Mouse (Mus musculus) G1E-ER4 (cell line): ENCODE data around the gene C1ql3. TPM values are rescaled to one million over a fixed set of nuclear protein-coding genes. Genes with fewer than 3 reads are reported as not detected.

ENCODE experiments used
- GATA1 ChIP-seq: IDR thresholded peaks from one replicate; pipeline ENCODE4 v1.8.0; 2012; ENCODE audit warnings: low read length, inconsistent platforms
- polyA plus RNA-seq: library from polyadenylated mRNA; stranded (reverse); fragments of >175 nt; gene quantifications from 2 replicates; pipeline ENCODE4 v1.2.3, GENCODE M21; 2012

Gene C1ql3
- polyA plus RNA-seq = not detected in 2 replicates

DNA sequence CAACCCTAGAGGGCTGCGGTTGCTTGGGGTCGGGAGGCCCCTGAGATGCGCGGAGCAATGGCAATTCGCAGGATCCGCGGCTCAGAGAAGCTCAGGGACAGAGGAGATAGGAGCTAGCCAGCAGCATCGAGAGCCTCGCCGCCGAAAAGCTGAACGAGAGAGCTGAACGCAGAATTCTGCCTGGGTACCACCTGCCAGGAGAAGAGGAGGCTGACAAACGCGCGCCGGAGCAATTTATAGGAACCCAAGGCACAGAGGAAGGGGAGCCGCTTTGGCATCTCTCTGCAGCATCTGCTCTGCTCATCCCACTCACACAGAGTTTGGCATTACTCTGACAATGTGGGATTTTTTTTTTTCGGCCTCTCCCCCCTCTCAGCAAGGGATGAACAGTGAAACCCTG, at the start of gene C1ql3:
Gene C1ql3, minus strand, starts transcription at position 335 of the 400 bp plus-strand sequence.
- TF ChIP-seq GATA1 = no peak

DNA sequence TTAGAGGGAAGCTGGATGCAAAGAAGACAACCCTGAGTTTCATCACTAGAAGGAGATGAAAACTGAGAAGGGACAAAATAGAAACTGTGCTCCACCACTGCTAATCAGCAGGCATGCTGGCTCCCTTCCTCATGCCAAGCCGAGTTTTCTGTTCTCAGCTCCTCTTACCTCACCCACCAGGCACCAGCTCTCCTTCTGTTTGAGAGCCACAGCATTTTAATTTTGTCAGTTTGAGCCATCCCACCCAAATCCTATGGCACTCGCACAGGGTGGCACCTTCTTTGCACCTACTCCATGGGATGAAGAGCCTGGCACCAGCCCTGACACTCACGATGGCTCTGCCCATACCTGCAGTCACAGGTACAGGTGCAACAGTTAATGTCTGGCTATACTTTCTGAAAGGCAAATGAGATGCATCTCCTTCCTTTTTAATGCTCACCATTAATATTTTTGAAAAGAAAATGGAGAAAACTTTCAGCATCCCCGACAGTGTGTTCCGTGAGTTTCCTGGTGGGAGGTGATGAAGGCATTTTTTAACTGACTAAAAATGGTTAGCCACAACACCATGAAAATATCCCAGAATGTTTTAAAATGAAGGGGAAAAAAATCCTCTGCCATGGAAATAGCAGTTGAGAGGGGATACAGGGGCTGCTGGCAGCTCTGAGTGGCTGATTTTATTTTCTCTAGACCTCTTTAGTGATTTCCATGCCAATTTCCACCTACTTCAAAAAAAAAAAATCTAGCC, 49.0 kb upstream of the C1ql3 start:
- no peak for TF ChIP-seq GATA1

DNA sequence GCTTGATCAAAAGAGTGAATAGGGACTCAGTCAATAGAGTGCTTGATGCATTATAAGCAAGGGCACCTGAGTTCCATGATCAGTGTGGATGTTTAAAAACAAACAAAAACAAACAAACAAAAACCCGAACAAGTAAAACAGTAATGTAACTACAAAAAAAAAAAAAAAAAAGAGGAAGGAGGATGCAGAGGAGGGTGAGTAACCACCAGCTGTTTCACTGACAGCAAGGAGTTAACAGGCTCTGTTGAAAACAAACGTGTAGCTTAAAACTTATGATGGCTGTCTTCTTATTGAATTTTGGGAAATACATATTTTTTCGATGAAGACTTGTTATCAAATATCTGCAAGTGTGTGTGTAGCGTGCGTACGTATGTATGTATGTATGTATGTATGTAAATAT, 37.0 kb upstream of the C1ql3 start:
- no peak for TF ChIP-seq GATA1

DNA sequence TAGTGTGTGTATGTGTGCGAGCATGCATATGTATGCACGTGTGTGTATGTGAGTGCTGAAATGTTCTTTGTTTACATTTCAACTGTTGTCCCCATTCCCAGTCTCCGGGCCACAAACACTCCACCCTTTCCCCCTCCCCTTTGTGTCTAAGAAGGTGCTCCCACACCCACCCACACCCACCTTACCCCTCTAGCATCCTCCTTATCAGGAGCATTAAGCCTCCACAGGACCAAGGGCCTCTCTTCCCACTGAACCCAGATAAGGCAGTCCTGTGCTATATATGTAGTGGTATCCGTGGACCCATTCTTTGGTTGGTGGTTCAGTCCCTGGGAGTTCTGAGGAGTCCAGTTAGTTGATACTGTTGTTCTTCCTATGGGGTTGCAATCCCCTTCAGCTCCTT, 32.9 kb upstream of the C1ql3 start:
- no peak for TF ChIP-seq GATA1

DNA sequence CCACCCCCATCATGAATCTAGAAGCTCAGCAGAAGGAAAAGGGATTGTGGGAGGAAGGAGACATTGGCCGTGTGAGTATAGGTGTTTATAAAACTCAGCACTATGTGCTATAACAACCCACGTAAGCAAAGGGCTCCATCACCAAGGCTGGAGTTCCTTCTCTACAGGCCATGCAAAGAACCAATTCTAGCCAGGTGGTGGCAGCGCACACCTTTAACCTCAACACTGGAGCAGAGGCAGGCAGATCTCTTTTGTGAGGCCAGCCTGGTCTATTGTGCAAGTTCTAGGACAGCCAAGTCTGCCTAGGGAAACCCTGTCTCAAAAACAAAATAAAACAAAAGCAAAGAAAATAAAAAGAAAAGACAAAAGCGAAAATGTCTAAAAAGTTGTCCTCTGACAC, 28.2 kb upstream of the C1ql3 start:
- no peak for TF ChIP-seq GATA1

DNA sequence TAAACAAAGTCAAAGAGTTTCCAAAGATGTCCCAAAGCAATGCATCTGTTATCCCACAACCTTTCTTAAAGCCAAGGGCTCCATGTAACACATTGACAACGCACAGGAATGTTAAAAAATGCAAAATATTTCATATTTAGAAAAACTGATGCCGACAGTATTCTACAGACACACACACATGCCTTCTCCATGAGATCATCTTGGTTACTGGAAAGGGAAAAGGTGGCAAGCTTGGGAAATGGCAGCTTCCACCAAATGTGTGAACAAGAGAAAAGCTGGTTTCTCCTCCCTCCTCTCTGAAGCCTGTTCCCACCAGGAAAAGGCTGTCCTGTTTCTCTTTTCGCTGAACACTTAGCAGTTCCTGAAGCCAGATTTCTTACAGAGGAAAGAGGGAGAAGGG, 27.2 kb upstream of the C1ql3 start:
- no peak for TF ChIP-seq GATA1

DNA sequence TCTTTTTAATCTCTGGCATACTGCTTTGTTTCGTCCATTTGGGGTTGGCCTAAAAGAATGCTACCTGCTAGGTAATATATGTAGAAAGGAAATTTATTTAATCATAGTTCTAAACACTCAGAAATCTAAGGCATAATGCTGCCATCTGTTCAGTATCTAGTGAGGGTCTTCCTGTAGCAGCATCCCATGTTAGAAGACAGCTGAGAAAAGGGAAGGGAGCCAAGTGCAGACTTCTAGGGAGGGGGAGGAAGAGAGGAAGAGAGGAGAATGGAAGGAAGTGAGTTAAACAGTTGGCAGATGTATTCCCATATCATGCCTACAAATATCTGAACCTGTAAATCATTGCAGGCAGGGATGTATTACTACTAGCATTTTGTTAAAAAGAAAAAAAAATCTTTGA, 7.3 kb upstream of the C1ql3 start:
- no peak for TF ChIP-seq GATA1

DNA sequence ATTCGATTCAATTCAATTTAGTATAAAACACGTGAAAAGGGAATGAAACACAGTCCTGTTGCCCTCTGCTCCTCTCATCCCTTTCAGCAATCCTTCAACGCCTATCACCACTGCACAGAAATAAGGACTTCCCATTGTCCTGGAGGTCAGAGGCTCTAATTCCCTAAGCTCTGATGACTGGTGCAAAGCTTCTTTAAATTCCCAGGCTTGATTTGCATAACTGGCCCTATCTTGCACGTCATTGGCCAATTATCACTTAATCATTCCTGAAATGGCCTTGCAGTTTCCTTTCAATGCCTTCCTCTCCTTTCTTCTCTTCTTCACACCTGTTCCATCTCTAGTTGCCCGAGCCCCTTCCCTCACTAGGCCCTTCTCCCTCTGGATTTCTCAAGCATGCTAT, 6.8 kb upstream of the C1ql3 start:
- TF ChIP-seq GATA1 = no peak

DNA sequence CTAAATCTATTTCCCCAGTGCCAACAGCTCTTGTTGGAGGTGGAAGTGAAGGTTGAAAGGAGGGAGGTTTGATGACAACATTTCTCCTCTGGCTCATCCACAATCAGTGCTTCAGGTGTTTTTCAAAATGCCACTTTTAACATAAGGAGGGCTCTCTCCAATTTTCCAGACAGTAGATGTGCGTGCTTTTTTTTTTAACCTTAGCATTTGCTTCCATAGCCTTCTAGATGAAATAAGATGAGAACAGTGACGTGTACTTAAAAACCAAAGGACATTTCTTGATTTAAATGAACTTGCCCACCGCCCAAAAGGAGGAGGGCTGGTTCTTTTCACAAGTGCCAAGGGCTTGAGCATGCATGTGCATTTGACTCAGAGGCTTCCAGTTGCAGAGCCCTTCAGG, 367 bp upstream of the C1ql3 start:
- no peak for TF ChIP-seq GATA1

DNA sequence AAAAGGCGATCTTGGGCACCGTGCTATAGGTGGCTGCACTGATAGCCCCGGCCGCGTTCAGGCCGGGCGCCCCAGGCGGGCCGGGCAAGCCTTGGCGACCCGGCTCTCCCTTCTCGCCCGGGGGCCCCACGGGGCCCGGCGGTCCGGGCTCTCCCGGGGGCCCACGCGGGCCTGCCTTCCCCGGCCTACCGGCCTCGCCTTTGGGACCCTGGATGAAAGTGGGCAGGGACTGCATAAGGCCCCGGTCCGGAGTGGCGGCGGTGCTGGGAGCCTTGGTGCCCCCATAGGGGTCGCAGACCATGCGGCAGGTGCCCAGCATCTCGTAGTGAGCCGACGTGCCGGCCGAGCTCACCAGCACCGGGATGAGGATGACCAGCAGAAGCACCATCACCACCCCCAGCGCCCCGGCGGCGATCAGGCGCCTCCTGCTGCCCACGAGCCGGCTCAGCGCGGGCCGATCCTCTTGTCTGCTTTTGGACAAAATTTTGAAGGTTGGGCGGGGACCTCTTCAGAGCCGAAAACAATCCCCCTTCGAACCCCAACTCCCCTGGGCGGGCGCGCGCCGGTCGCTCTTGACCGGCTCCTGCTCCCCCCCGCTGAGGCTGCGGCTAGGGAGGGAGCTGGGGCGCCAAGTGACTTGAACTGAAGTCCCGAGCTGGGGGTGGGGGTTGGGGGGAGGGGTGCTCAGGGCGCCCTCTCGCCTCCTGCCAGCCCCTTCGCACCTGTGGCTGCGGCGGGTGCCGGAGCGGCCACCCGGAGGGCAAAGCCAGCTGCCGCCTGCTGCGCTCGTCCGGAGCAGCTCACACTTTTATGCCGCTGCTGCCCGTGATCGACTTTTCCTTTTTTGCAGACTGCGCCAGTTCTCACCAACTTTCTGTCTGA, 905 bp downstream of the C1ql3 start:
- TF ChIP-seq GATA1 = no peak

DNA sequence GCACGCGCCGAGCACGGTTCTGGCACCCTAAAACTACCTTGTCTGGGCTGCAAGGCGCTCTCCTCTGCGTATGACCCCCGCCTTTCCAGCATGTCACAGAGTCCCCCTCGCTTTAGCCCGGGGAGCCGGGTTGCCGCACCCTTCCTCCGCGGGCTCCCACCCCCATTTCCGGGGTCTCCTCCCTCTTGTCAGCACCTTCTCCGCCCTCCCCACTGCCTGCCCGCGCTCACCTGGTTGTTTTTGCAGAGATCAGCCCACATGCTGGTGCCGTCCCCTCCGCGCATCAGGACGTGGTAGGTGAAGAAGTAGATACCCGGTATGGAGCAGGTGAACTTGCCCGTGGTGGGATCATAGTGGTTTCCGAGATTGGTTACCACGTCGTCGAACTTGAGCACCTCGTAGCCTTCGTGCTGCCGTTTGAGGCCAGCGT, 1.6 kb downstream of the C1ql3 start:
- TF ChIP-seq GATA1 = no peak

DNA sequence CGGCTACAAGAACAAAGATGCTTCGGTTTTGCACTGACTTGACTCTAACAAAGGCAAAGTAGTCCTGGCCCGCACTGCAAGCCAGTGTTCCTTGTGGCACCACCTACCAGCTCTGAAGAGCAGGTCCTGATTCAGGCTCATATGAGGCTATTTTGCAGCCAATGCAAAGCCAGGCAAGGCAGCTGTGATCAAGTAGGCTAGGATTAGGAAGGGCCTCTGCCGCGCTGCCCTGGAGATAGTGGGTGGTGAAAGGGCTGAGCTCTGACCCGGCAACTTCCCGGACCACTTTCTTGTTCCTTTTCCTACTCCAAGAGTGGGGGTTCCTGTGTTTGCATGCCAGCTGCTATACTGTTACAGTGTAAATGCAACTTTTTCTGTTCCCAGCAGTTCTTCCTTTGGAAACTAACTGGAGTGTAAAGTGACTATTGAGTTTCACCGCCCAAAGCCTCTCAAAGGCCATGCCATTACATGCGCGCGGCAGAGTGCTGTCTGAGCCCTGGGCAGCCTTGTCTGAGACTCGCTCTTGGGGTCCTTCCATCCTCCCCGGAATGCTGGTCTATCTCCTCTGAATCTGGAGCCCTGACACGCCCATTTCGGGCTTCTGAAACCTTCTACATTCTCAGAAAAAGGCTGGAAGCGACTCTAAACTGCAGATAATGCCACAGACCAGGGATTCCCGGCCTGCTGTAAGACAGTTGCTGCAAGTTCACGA, 2.2 kb downstream of the C1ql3 start:
- TF ChIP-seq GATA1 = no peak

DNA sequence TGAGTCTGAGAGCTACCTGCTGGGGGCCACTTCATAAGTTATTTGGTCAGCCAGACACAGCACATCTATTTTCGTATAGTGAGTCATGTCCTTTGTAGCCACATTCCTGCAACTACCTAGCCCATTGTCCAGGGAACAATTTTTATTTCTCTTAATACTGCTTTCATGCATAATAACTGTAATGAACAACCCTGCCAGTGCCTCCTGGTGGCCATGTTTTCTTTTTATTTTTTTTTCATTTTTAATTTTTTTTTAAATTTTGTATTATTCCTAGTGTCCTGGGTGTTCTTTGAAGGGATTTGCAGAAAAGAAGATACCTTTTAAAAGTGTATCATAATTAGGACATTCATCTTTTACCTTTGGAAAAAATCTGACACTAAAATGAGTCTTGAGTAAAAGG, 3.2 kb downstream of the C1ql3 start:
- TF ChIP-seq GATA1 = no peak

DNA sequence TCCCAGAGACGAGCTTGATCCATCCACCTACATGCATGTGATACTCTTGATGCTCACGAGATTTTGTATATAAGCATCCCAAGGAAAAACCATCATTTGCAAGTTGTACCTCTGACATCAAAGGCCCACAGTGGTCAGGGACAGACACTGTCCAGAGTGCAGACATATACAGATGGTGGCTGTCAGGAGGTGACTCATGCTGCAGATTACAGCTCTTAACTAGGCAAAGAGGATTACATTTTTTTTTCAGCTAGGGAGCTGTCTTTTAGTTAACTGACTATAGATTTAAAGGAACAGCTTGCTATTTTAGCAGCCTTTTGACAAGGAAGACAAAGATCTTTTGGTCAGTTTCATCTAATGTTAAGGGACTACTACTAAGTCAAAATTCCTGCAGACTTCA, 11.6 kb downstream of the C1ql3 start:
- no peak for TF ChIP-seq GATA1

DNA sequence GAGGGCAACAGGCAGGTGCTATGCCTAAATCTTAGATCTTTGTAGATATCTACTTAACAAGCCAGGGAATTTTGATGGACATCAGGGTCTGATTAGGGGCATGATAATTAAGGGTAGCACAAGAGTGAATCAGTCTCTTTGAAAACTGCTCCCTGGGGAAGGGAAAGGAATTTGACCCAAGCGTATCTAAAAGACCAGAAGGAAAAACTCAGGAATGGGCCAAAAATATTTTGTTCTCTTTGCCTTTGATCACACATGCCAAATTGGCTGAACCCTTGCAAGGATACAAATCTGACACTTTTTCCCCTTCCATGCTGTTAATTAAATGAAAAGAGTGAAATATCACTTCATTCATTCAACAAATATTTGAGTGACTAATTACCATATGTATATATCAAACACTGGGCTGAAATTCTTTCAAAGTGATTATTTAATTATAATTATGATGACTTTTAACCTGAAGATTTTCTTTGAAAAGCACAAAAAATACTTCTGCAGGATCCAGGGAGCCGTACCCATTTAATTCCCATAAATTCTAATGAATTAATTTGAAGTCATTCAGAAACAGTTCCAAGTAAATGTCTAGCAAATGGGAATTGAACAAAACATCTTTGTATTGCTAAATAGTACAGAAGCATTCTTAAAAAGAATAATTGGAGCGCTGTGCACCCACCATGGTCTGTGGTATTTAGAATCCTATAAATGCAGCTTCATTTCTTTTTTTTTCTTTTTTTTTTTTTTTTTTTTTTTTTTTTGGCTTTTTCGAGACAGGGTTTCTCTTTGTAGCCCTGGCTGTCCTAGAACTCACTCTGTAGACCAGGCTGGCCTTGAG, 26.5 kb downstream of the C1ql3 start:
- TF ChIP-seq GATA1 = no peak
